Mouse (Mus musculus) kidney, adult 2 months (tissue): ENCODE measurements around the gene Ryr1. TPM values are rescaled to one million over a fixed set of nuclear protein-coding genes. Genes with fewer than 3 reads are reported as not detected.

Experiments
- DNase-seq: peaks from one replicate; pipeline ENCODE4 v3.0.0; 2021
- H3K27ac ChIP-seq: fragments of 200-500 bp; 2 replicates; pipeline ENCODE4 v1.5.1; 2012; ENCODE audit warnings: low read depth, low read length, control low read depth, inconsistent platforms; ENCODE audit not compliant: insufficient read depth
- H3K27me3 ChIP-seq: fragments of 200-500 bp; replicated peaks from 2 replicates; pipeline ENCODE4 v1.6.1; 2012; ENCODE audit warnings: mild to moderate bottlenecking, moderate library complexity, low read length, inconsistent platforms; ENCODE audit not compliant: control insufficient read depth, insufficient read depth
- H3K36me3 ChIP-seq: fragments of 200-500 bp; 2 replicates; pipeline ENCODE4 v1.6.1; 2012; ENCODE audit warnings: mild to moderate bottlenecking, moderate library complexity, low read length, inconsistent platforms; ENCODE audit not compliant: control insufficient read depth, insufficient read depth
- H3K4me1 ChIP-seq: fragments of 200-500 bp; 2 replicates; pipeline ENCODE4 v1.6.1; 2011; ENCODE audit warnings: low read length; ENCODE audit not compliant: control insufficient read depth, insufficient read depth
- H3K4me3 ChIP-seq: fragments of 200-500 bp; 2 replicates; pipeline ENCODE4 v1.5.1; 2011; ENCODE audit warnings: mild to moderate bottlenecking, low read depth, low read length, control low read depth; ENCODE audit not compliant: insufficient read depth
- CTCF ChIP-seq: fragments of 200-500 bp; conservative IDR thresholded peaks from 2 replicates; pipeline ENCODE4 v1.5.1; 2011; ENCODE audit warnings: low read depth, mild to moderate bottlenecking, control low read depth, low read length, moderate library complexity, mixed read lengths; ENCODE audit not compliant: insufficient read depth, insufficient read length
- POLR2A ChIP-seq: fragments of 200-500 bp; IDR thresholded peaks from one replicate; pipeline ENCODE4 v1.6.1; 2011; ENCODE audit warnings: low read depth, low read length, control low read depth
- WGBS: fragments of 180-500 bp; shearing (Covaris S2); methylation state at CpG from one replicate; pipeline ENCODE4 v1.1.7; 2018; 5-methylcytosine and 5-hydroxymethylcytosine counted together
- polyA plus RNA-seq: library from polyadenylated mRNA; depleted of rRNA; stranded (reverse); fragments of >200 nt; gene quantifications from 2 replicates; pipeline ENCODE4 v1.2.3, GENCODE M21; 2012

Ryr1 gene
- polyA plus RNA-seq, 1 experiment, result 3.0 TPM

GRCm38 (mm10) chr7:29101286-29102017 lies 23.5 kb downstream of the Ryr1 start:
- 90% methylated on average over 12 of the region's 12 CpGs for WGBS
- no peaks in the 10 kb centered on the region for H3K36me3 ChIP-seq
- H3K4me1 ChIP-seq, result no peaks in the 10 kb centered on the region
- DNase-seq, result no peak
- H3K27ac ChIP-seq, result no peak overlapping the region
- no peak overlapping the region for H3K4me3 ChIP-seq
- TF ChIP-seq CTCF (no peak), POLR2A (no peak)
- H3K27me3 ChIP-seq, result no peaks in the 10 kb centered on the region

GRCm38 (mm10) chr7:29097131-29097530 lies 27.8 kb downstream of the Ryr1 start:
- H3K36me3 ChIP-seq, result no peaks in the 10 kb centered on the region
- TF ChIP-seq CTCF, result no peak
- TF ChIP-seq POLR2A, result no peak
- WGBS, result 92% methylated on average over 16 of the region's 16 CpGs

GRCm38 (mm10) chr7:29088817-29089216 lies 36.2 kb downstream of the Ryr1 start:
- no peaks in the 10 kb centered on the region for H3K27me3 ChIP-seq
- no peaks in the 10 kb centered on the region for H3K36me3 ChIP-seq
- H3K27ac ChIP-seq, result no peak overlapping the region
- H3K4me1 ChIP-seq, result no peaks in the 10 kb centered on the region
- 80% methylated on average over 6 of the region's 6 CpGs for WGBS
- no peak for DNase-seq
- no peak for TF ChIP-seq CTCF
- no peak for TF ChIP-seq POLR2A
- no peak overlapping the region for H3K4me3 ChIP-seq

More at GRCm38 (mm10) chr7:29097131-29097530, 27.8 kb downstream of the Ryr1 start:
- H3K27me3 ChIP-seq, result no peaks in the 10 kb centered on the region
- H3K4me3 ChIP-seq, result no peak overlapping the region
- no peaks in the 10 kb centered on the region for H3K4me1 ChIP-seq
- H3K27ac ChIP-seq, result no peak overlapping the region
- DNase-seq, result no peak

- TF ChIP-seq POLR2A (no peak), CTCF (no peak)
- Histone ChIP-seq H3K27me3 (no peaks in the 10 kb centered on the region), H3K4me3 (no peak overlapping the region), H3K27ac (no peak overlapping the region), H3K4me1 (no peaks in the 10 kb centered on the region), H3K36me3 (no peaks in the 10 kb centered on the region)
- no peak for DNase-seq
- 93% methylated on average over 10 of the region's 10 CpGs for WGBS
Measured at GRCm38 (mm10) chr7:29086902-29087301, 38.1 kb downstream of the Ryr1 start.

- no peaks in the 10 kb centered on the region for H3K36me3 ChIP-seq
- 88% methylated on average over 30 of the region's 30 CpGs for WGBS
- no peaks in the 10 kb centered on the region for H3K27me3 ChIP-seq
- no peak for DNase-seq
- H3K4me1 ChIP-seq, result no peaks in the 10 kb centered on the region
- no peak overlapping the region for H3K4me3 ChIP-seq
- H3K27ac ChIP-seq, result no peak overlapping the region
- no peak for TF ChIP-seq POLR2A
- no peak for TF ChIP-seq CTCF
Measured at GRCm38 (mm10) chr7:29085981-29086380, 39.0 kb downstream of the Ryr1 start.

GRCm38 (mm10) chr7:29084411-29084810 lies 40.6 kb downstream of the Ryr1 start:
- H3K4me1 ChIP-seq, result no peaks in the 10 kb centered on the region
- no peaks in the 10 kb centered on the region for H3K36me3 ChIP-seq
- no peaks in the 10 kb centered on the region for H3K27me3 ChIP-seq
- no peak for DNase-seq
- no peak overlapping the region for H3K27ac ChIP-seq
- H3K4me3 ChIP-seq, result no peak overlapping the region
- TF ChIP-seq CTCF, result no peak
- TF ChIP-seq POLR2A, result no peak
- 89% methylated on average over 3 of the region's 3 CpGs for WGBS

GRCm38 (mm10) chr7:29079419-29079950 lies 45.5 kb downstream of the Ryr1 start:
- TF ChIP-seq POLR2A, result no peak
- no peak for TF ChIP-seq CTCF
- Histone ChIP-seq H3K27me3 (no peaks in the 10 kb centered on the region), H3K4me3 (no peak overlapping the region), H3K27ac (no peak overlapping the region), H3K36me3 (no peaks in the 10 kb centered on the region), H3K4me1 (no peaks in the 10 kb centered on the region)
- WGBS, result 73% methylated on average over 12 of the region's 12 CpGs
- no peak for DNase-seq

- TF ChIP-seq CTCF, result no peak
- TF ChIP-seq POLR2A, result no peak
- H3K27me3 ChIP-seq, result no peaks in the 10 kb centered on the region
- no peak for DNase-seq
- no peaks in the 10 kb centered on the region for H3K36me3 ChIP-seq
- H3K27ac ChIP-seq, result no peak overlapping the region
- no peak overlapping the region for H3K4me3 ChIP-seq
- 80% methylated on average over 9 of the region's 9 CpGs for WGBS
- no peaks in the 10 kb centered on the region for H3K4me1 ChIP-seq
Measured at GRCm38 (mm10) chr7:29076977-29077376, 48.0 kb downstream of the Ryr1 start.
